Mouse (Mus musculus) G1E (cell line): ENCODE data around the gene AW822073. TPM values are rescaled to one million over a fixed set of nuclear protein-coding genes. Genes with fewer than 3 reads are reported as not detected.

Source experiments
- ATAC-seq: 2 replicates; pipeline ENCODE4 v1.8.0; 2016; ENCODE audit warnings: mild to moderate bottlenecking; ENCODE audit not compliant: insufficient number of reproducible peaks, poor library complexity, low FRiP score, severe bottlenecking; ENCODE audit errors: extremely low read depth
- DNase-seq: peaks from one replicate; pipeline ENCODE4 v3.0.0; 2012; ENCODE audit warnings: low spot score
- H3K27me3 ChIP-seq: 2 replicates; pipeline ENCODE4 v1.6.1; 2012; ENCODE audit warnings: mild to moderate bottlenecking, low read length, inconsistent platforms; ENCODE audit not compliant: insufficient read depth
- H3K36me3 ChIP-seq: replicated peaks from 2 replicates; pipeline ENCODE3; 2012; ENCODE audit warnings: mild to moderate bottlenecking, inconsistent platforms
- H3K4me1 ChIP-seq: 2 replicates; pipeline ENCODE4 v1.6.1; 2012; ENCODE audit warnings: low read depth, low read length, inconsistent platforms, mixed read lengths; ENCODE audit not compliant: insufficient read depth
- H3K4me3 ChIP-seq: 2 replicates; pipeline ENCODE4 v1.5.1; 2012; ENCODE audit warnings: low read depth, mild to moderate bottlenecking, inconsistent platforms, low read length, moderate library complexity, mixed read lengths
- H3K9me3 ChIP-seq: replicated peaks from 2 replicates; pipeline ENCODE4 v1.6.1; 2012; ENCODE audit warnings: inconsistent platforms
- CTCF ChIP-seq: IDR thresholded peaks from 2 replicates; pipeline ENCODE4 v1.5.1; 2012; ENCODE audit warnings: low read depth, low read length, inconsistent platforms, mixed read lengths
- GATA1 ChIP-seq: IDR thresholded peaks from 2 replicates; pipeline ENCODE4 v1.6.1; 2012; ENCODE audit warnings: borderline replicate concordance, low read length, inconsistent platforms, mixed read lengths
- GATA2 ChIP-seq: IDR thresholded peaks from 2 replicates; pipeline ENCODE4 v1.6.1; 2012; ENCODE audit warnings: low read depth, low read length, inconsistent platforms, borderline replicate concordance
- POLR2AphosphoS5 ChIP-seq: IDR thresholded peaks from 2 replicates; pipeline ENCODE4 v1.6.1; 2012; ENCODE audit warnings: low read depth, low read length, inconsistent platforms; ENCODE audit not compliant: insufficient replicate concordance
- TAL1 ChIP-seq: conservative IDR thresholded peaks from 2 replicates; pipeline ENCODE4 v1.6.1; 2012; ENCODE audit warnings: low read depth, low read length, inconsistent platforms, mixed read lengths
- polyA plus RNA-seq: library from polyadenylated mRNA; stranded (reverse); fragments of >175 nt; gene quantifications from 2 replicates; pipeline ENCODE4 v1.2.3, GENCODE M21; 2012
- total RNA-seq, 2 experiments: library from RNA; stranded (forward) in 1 of 2; stranded (reverse) in 1 of 2; fragments of 200-1000 nt in 1 of 2; fragments of >200 nt in 1 of 2; fragmentation: Nextera tagmentation in 1 of 2; gene quantifications; 2 replicates each; pipeline ENCODE4 v1.2.3; 2014 to 2017

The AW822073 gene
- total and polyA plus RNA-seq, 3 experiments: 1.0 TPM; not detected in 2

- Histone ChIP-seq H3K4me3 (no peak overlapping the region), H3K27me3 (no peaks in the 10 kb centered on the region), H3K36me3 (no peaks in the 10 kb centered on the region), H3K4me1 (no peaks in the 10 kb centered on the region), H3K9me3 (no peaks in the 10 kb centered on the region)
- no peak for ATAC-seq
- TF ChIP-seq TAL1 (no peak), CTCF (no peak), GATA1 (no peak), POLR2AphosphoS5 (no peak), GATA2 (no peak)
- no peak for DNase-seq
Observed at GRCm38 (mm10) chr10:58214497-58214896, 10.2 kb downstream of the AW822073 start.

GRCm38 (mm10) chr10:58212230-58212629, 12.5 kb downstream of the AW822073 start:
- H3K4me1 ChIP-seq: no peaks in the 10 kb centered on the region
- H3K4me3 ChIP-seq: no peak overlapping the region
- H3K36me3 ChIP-seq: no peaks in the 10 kb centered on the region
- ATAC-seq: no peak
- no peaks in the 10 kb centered on the region for H3K9me3 ChIP-seq
- TF ChIP-seq GATA2 (no peak), POLR2AphosphoS5 (no peak), GATA1 (no peak), TAL1 (no peak), CTCF (no peak)
- DNase-seq: no peak
- no peaks in the 10 kb centered on the region for H3K27me3 ChIP-seq

- Histone ChIP-seq H3K27me3 (no peaks in the 10 kb centered on the region), H3K36me3 (no peaks in the 10 kb centered on the region), H3K4me3 (no peak overlapping the region), H3K4me1 (no peaks in the 10 kb centered on the region), H3K9me3 (no peaks in the 10 kb centered on the region)
- ATAC-seq (no peak), DNase-seq (no peak)
- TF ChIP-seq CTCF: no peak
- no peak for TF ChIP-seq POLR2AphosphoS5
- no peak for TF ChIP-seq GATA2
- TF ChIP-seq GATA1: no peak
- TF ChIP-seq TAL1: no peak
Observed at GRCm38 (mm10) chr10:58211213-58211612, 13.5 kb downstream of the AW822073 start.

GRCm38 (mm10) chr10:58210514-58210913, 14.2 kb downstream of the AW822073 start:
- no peak for TF ChIP-seq GATA1
- no peak for TF ChIP-seq CTCF
- TF ChIP-seq POLR2AphosphoS5: no peak
- no peak for TF ChIP-seq GATA2
- no peak for TF ChIP-seq TAL1
- Histone ChIP-seq H3K4me1 (no peaks in the 10 kb centered on the region), H3K4me3 (no peak overlapping the region), H3K9me3 (no peaks in the 10 kb centered on the region), H3K27me3 (no peaks in the 10 kb centered on the region), H3K36me3 (no peaks in the 10 kb centered on the region)
- DNase-seq: no peak
- no peak for ATAC-seq

GRCm38 (mm10) chr10:58209710-58210467, 14.8 kb downstream of the AW822073 start:
- Histone ChIP-seq H3K9me3 (no peaks in the 10 kb centered on the region), H3K36me3 (no peaks in the 10 kb centered on the region), H3K4me3 (no peak overlapping the region), H3K4me1 (no peaks in the 10 kb centered on the region), H3K27me3 (no peaks in the 10 kb centered on the region)
- ATAC-seq: no peak
- no peak for TF ChIP-seq CTCF
- TF ChIP-seq POLR2AphosphoS5: no peak
- no peak for DNase-seq

GRCm38 (mm10) chr10:58206639-58207404, 17.9 kb downstream of the AW822073 start:
- ATAC-seq (no peak), DNase-seq (no peak)
- TF ChIP-seq CTCF (no peak), GATA2 (no peak), GATA1 (no peak)
- no peaks in the 10 kb centered on the region for H3K27me3 ChIP-seq
- no peaks in the 10 kb centered on the region for H3K4me1 ChIP-seq
- H3K36me3 ChIP-seq: no peaks in the 10 kb centered on the region
- H3K9me3 ChIP-seq: no peaks in the 10 kb centered on the region
- H3K4me3 ChIP-seq: no peak overlapping the region
